Mouse (Mus musculus): Measurements from ENCODE around the gene Smpd2.

The Smpd2 gene

DNA sequence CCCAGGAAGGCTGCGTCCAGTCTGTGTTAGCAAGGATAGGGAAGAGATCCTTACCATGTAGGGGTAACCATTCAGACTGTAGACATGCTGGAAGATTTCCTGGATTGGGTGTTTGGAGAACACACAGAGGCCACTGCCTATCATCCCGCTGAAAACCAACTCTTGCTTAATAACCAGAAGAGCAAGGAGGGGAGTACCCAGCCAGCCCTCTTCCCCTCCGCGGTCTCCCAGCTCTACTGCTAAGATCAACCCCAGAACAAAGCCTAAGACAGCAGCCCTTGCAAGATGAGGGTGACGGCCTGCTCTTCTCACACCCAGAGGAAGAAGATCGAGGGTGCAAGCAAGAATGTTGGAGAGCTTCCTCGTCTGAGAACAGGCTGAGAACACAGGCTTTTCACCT lies 1.3 kb downstream of the Smpd2 start:
- no peak for DNase-seq (ENCODE audit: low read depth)

DNA sequence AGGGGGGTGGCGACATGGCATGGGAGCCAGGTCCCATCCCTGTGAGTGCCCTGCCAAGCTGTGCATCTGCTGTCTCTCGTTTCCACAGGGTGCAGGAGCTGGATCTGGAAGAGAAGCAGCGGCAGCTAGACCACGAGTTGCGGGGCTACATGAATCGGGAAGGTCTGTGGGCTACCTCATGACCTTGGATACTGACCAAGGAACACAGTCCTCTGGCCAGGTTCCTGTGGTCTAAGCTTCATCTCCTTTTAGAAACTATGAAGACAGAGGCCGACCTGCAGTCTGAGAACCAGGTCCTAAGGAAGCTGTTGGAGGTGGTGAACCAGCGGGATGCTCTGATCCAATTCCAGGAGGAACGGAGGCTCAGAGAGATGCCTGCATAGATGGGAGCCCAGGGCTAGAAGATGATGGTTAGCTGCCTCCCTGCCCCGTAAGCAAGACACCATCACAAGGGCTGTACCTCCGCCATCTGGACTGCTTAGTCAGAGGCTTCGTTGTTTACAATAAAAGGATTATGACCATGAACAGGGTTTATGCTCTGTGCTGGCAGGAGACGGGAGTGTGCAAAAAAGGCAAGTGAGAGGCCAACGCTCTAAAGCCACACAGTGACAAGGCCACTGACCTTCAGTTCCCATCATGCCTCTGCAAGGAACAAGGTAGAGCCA lies 3.5 kb downstream of the Smpd2 start:
- DNase-seq (ENCODE audit: low read depth), result no peak

DNA sequence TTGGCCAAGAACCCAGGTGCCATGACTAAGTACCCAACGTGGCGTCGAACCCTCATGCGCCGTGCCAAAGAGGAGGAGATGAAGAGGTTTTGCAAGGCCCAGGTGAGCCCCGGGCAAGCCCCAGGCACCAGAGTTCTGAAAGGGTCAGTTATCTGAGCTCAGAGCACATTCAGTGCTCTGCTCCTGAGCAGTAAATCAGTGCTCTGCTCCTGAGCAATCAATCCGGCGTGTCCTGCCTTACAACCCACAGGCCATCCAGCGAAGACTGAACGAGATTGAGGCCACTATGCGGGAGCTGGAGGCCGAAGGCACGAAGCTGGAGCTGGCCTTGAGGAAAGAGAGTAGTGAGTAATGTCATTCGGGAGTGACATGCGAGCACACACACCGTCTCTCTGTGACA lies 4.4 kb downstream of the Smpd2 start:
- no peak for DNase-seq (ENCODE audit: low read depth)

DNA sequence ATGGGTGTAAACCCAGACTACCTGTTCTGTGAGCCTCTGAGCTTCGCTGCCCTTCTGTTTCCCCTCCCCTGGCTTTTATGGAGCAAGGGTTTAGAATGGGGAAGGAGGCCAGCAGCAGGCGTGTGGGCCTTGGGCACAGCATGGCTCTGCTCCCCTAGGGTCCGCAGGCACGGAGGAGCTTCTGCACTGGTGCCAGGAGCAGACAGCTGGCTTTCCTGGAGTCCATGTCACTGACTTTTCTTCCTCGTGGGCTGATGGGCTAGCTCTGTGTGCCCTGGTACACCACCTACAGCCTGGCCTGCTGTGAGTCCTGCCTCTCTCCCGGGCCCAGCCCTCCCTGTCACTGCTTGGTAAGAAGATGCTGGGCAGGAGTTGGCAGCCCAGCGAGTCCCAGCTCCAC lies 7.7 kb downstream of the Smpd2 start:
- DNase-seq (ENCODE audit: low read depth), result no peak

DNA sequence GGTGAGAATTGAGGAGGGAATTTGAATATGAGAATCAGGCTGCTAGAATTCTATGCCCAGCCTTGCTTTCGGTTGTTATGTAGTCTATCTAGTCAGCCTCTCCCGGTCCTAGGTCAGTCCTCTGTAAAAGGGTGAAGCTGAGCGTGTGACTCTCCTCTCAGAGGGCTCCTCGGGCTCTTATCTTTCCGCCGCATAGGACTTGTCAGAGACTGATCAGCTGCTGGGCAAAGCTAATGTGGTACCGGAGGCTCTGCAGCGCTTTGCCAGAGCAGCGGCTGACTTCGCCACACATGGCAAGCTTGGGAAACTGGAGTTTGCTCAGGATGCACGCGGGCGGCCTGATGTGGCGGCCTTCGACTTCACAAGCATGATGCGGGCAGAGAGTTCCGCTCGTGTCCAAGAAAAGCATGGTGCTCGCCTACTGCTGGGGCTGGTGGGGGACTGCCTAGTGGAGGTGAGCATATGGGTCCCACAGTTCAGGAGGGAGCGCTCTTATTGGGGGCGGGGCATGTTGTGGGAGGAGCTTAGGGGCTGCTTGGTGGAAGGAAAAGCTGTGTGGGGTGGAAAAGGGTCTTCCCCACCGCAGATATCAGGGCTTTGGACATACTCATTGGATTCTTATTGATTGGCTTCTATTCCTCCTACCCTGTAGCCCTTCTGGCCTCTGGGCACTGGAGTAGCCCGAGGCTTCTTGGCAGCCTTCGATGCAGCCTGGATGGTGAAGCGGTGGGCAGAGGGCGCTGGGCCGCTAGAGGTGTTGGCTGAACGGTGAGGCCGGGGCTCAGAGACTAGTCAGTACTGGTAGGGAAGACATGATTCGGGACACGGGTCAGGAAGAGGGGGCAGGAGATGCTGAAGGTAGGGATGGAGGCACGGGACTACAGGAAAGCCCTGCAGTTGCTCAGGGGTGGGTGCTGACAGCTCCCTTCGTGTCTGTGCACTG lies 9.0 kb downstream of the Smpd2 start:
- no peak for DNase-seq (ENCODE audit: low read depth)

DNA sequence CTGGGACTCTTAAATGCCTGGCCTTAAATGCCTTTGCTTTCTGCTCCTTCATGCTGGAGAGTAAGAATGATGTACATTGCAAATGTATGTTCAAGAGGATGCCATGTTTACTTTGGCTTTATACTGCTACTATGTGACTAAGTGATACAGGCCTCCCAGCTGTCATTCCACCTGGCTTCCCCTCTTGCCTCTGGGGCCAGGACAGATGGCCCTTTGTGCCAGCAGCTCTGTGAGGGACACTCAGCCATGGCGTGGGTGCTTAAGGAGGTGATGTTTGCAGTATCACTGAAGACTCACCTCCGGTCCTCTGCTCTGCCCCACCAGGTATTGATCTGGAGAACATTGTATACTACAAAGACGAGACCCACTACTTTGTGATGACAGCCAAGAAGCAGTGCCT lies 10.2 kb downstream of the Smpd2 start:
- DNase-seq (ENCODE audit: low read depth), result no peak

DNA sequence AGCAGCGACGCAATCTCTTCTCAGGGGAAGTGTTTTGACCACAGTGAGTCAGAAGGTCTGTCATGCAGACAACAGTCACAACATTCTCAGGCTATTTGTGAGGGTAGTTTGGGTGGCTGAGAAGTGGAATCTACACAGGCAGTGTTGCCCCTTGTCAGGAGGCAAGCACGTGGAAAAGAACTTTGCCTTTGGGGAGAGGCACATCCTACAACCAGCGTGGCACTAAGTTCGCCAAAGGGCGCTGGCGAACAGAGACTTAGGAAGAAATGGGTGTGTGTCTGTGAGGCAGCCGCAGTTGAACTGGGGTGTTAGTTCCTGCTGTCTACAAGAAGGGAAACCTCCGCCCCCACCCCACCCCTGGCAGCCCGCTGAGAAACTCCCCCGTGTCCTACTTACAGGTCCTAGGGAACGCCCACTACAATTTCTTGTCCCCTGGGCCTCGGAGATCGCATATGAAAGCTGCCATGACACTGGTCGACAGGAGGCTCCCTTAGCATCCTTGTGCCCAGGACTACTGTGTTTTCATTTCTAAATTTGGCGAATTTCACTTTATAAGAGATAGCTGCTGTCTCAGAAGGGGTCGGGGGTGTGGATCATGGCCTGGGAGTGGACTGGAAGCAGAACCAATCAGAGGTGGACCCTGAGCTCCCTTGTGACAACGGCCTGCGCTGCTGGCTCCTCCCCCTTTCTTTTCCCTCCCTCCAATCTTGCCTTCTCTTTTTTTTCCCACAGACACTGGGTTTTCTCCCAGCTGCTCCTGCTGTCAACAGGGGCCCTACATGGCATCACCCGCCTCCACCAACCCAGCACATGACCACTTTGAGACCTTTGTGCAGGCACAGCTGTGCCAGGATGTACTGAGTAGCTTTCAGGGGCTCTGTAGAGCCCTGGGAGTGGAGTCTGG lies 12.6 kb downstream of the Smpd2 start:
- DNase-seq (ENCODE audit: low read depth), result peak; percentile 75

DNA sequence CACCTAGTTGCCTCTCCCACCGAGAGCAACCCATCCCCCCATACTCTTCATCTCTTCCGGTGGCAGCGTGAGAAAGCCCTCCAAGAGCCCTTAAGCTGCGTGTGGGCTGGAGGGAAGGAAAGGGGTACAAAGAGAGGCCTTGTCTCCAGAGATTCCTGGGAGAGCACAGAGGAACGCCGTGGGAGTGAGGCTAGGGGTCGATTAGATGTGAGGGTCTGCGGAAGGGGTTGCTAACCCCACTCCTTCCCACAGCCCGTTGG lies 13.2 kb downstream of the Smpd2 start:
- DNase-seq (ENCODE audit: low read depth), result no peak

DNA sequence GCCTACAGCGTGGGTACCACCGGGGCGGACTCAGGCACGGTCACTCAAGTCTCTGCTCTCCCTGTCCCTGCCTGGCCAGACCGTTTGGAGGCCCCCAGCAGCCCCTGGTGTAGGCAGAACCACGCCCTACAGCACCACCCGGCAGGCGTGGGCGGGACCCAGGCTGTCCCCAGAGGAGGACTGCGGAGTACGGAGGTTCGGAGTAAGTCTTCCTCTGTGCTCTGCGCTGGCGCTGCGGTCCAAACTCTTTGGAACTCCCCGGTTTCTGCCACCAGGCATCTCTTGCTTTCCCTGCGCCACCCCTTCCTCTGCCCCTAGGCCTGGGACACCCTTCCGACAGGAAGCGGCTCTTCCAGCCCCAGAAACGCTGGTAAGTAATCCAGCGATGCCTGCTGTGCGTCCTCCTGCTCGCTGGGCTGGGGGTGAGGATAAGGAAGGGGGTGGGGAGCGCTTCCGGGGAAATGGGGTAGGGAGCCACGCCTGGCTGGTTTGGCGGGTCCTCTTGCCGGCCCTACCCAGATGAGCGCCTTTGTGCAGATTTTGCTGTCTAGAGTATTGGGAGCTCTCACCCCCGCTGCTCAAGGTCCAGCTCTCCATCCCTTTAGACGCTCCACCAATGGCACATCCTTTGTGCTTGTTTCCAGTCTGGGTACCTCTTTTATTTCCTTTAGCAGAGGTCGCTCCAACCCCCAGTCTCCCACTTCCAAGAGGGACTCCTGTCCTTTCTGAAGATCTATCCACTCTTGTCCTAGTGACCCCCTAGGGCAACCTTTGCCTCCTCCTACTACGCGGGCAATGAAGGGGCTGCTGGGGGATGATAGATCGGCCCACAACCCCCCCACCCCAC lies 13.8 kb downstream of the Smpd2 start, which contains the start of gene Mical1:
Mical1 (plus strand) TSS at position 144 of the 847 bp plus-strand sequence.
- DNase-seq (ENCODE audit: low read depth), result no peak

DNA sequence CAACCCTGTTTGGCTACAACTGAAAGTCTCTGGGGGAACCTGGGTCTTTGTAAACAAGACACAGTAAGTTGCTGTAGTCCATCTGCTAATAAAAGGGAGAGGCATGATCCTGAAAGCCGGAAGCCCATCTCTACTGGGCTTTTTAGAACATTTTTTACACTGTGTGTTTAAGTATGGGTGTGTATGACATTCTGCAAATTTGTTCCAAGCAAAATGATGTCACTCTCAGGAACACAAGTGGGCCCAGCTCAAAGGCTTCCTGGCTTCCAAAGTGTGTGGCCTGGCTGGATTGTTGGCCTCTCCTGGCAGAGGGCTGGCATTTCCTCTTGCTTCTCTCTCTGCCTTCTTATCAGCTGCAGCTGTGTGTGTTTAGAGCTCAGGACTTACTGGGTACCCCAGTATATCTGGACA lies 15.2 kb downstream of the Smpd2 start:
- DNase-seq (ENCODE audit: low read depth), result no peak

DNA sequence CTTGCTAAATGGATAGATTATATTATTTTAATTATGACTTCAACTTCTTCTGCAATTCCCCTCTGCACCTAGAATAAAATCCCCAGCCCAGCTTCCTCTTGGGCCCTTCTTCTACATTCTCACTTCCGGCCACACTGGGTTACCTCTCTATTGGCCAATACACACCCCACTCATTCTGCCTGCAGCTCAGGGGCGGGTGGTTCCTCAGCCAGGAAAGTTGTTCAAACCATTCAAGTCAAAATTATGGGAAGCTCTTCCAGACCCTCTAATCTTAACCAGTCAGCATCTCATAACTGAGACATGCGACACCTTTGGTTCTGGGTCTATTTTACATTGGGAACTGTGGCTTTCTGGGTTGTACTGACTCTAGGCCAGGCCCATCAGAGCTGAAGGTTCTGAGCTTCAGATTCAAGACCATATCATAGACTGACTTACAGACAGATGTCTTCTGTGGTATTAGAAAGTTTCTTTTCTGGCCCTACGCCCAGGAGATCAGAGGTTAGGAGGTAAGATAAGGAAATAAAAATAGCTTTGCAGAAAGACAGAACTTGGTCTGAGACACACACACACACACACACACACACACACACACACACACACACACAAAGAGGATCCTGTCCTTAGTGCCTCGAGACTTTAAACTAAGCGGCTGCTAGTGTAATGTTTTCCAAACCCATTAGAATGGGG lies 16.2 kb downstream of the Smpd2 start:
- DNase-seq (ENCODE audit: low read depth), result no peak

DNA sequence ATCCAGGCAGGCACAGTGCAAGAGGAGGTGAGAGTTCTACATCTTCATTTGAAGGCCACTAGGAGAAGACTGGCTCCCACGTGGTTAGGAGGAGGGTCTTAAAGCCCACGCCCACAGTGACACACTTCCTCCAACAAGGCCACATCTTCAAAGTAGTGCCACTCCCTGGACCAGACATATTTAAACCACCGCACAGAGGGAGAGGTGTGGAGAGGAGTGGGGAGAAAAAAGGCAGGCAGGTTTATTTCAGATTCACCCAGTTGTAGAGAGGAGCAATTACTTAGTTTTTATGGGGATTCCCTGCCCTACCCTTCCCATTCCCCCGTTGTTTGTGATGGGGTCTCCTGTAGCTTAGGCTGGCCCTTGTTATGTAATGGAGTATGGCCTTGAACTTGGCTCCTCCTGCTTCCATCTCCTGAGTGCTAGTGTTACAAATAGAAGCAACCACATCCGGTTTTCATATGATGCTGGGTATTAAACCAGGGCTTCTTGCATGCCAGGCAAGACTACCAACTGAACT lies 17.1 kb downstream of the Smpd2 start:
- no peak for DNase-seq (ENCODE audit: low read depth)

DNA sequence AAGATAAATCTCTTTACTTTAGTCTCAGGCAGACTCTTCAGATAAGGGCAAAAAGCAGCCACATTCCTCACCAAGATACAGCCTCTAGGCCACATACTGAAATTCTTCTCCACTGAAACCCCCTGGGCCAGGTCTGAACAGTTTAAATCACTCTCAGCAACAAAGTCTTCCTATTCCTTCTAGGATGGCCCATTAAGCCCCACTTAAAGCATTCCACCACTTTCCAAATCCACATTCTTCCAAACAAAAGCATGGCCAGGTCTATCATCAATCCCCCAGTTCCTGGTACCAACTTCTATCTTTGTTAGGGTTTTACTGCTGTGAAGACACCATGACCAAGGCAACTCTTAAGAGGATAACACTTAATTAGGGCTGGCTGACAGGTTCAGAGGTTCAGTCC lies 17.6 kb downstream of the Smpd2 start:
- no peak for DNase-seq (ENCODE audit: low read depth)

DNA sequence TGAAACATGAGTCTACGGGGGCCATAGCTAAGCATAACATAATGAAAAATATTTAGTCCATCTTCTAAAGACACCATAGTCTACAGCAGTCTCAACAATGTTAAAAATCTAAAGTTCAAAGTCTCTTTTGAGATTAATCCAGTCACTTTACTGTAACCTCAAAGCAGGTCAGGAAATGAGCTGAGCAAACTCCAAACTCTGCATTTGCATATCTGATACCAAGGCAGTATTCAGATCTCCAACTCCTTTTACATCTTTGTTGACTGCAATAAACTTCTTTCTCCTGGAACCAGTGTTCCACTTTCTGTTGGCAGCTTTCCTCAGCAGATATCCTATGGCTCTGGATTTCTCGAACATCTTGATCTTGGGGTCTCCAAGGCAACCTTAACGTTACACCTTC lies 19.5 kb downstream of the Smpd2 start:
- DNase-seq (ENCODE audit: low read depth), result no peak

DNA sequence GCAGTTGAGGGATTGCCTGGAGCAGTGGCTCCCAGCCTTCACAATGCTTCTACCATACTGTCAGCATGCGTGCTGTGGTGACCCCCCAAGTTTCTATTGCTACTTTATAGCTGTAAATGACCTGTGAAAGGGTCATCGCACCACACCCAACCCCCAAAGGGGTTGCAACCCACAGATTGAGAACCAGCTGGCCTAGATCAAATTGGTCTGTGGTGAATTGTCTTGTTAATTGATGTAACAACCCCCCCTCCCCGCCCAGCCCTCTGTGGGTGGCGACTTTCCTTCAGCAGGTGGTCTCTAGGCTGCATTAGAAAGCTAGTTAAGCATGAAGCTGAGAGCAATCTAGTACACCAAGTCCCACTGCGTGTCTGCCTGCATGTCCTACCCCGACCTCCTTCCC lies 22.8 kb downstream of the Smpd2 start:
- DNase-seq (ENCODE audit: low read depth), result no peak

DNA sequence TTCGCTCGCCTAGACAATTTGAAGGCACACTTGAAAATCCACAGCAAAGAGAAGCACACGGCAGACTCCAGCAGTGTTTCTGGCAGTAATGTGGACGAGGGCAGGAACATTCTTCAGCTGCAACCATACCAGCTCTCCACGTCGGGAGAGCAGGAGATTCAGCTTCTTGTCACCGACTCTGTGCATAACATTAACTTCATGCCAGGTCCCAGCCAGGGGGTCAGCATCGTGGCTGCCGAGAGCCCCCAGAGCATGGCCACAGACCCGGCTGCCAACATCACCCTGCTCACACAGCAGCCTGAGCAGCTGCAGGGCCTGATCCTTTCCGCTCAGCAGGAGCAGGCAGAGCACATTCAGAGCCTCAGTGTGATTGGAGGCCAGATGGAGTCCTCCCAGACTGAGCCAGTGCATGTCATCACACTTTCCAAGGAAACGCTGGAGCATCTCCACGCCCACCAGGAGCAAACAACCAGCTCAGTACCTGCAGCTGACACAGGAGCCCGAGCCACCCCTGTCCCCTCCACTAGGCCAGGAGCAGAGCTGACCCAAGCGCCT lies 25.7 kb downstream of the Smpd2 start:
- DNase-seq (ENCODE audit: low read depth), result no peak

DNA sequence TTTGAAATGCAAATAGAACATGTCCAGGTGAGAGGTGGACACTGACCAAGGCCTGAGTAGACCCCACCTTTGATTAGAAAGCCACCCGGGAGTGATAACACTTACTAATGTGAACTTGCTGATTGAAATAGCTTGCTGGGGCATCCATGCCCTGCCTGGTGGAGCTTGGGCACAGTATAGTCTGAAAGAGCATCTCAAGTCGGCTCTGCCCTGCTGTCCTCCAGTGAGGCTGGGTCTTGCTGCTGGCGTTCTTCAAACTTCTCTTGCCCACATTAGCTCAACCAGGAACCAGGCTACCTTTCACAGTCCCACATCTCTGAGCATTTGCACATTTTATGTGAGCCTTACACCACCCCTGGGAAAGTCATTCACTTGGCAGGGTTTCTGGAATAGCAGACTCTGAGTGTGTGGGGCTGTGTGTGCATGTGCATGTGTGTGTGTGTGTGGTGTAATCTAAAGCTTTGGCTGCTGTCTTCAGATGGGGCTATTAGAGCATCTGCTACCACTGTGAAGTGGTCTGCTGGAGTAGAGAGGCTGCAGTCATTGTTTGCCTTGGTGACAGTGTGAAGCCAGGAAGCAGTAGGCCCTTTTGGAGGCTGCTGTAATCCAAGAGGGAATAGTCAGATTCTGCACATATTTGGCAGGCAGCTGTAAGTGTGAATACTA lies 29.0 kb downstream of the Smpd2 start:
- no peak for DNase-seq (ENCODE audit: low read depth)

DNA sequence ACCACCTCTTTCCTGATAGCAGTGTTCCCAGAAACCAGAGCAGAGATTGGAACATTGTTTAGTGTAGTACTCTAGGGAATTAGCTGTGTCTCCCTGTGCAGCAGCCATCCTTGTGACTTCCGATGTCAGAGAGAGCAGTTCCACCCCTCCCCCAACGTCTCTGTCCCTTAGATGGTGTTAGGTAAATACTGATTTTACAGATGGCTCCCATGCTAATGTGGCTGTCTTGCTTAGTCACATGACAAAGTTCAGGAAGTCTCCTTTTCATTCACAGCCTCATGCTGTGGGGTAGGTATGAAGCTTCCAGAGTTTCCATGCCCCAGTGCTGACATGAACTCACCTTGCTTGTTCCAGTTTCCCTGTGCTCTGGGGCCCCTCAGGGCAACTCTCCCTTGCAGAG lies 29.7 kb downstream of the Smpd2 start:
- DNase-seq (ENCODE audit: low read depth), result no peak

DNA sequence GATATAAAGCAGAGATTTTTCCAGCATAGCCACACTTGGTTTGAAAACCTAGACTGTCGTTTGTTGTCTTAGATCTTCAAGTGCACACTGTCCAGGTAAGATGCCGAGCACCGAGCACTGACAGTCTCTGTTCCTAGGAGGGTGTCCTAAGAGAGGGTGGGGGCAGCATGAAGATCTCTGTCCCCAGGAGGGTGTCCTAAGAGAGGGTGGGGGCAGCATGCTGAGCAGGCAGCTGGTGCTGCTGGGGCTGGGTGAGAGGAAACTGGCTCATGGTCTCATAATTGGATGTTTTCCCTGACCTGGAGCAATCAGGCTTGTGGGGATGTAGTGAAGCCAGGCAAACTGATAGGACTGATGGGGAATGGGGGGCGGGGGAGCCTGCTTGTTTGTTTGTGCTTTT lies 30.2 kb downstream of the Smpd2 start:
- DNase-seq (ENCODE audit: low read depth), result no peak

DNA sequence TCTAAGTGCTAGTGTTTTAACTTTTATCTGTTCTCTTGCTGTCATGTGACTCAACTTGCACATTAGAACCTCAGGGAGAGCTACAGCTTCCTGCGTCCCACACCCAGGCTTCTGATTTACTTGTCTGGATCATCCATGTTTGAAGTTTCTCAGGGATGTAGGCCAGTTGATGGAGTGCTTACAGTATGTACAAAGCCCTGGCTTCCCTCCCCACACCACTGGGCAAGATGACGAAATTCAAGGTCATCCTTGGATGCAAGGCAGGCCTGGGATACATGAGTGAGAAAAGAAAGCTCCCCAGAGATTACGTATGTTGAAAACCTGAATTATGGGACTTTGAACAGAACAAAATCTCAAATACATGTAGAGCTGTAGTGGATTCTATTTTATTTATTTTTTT lies 37.4 kb downstream of the Smpd2 start:
- DNase-seq (ENCODE audit: low read depth), result no peak

All from c-Kit-positive CD71-negative TER-119-negative erythroid progenitor cells, embryonic 14.5 days (primary cell).